Mouse (Mus musculus) common myeloid progenitor, adult 5-6 weeks (primary cell): ENCODE data around the gene Shroom3. TPM values are rescaled to one million over a fixed set of nuclear protein-coding genes. Genes with fewer than 3 reads are reported as not detected.

Source experiments
- ATAC-seq: replicated peaks from 2 replicates; pipeline ENCODE4 v1.8.0; 2016; ENCODE audit warnings: low read depth, mild to moderate bottlenecking, moderate TSS enrichment, inconsistent platforms; ENCODE audit not compliant: poor library complexity, severe bottlenecking
- total RNA-seq: library from RNA; stranded (forward); fragments of 200-1000, 187-1606 nt; gene quantifications from 2 replicates; pipeline ENCODE4 v1.2.3, GENCODE M21; 2017

The Shroom3 gene
- total RNA-seq, 1 experiment from 2014 or later = 0.05 TPM

DNA sequence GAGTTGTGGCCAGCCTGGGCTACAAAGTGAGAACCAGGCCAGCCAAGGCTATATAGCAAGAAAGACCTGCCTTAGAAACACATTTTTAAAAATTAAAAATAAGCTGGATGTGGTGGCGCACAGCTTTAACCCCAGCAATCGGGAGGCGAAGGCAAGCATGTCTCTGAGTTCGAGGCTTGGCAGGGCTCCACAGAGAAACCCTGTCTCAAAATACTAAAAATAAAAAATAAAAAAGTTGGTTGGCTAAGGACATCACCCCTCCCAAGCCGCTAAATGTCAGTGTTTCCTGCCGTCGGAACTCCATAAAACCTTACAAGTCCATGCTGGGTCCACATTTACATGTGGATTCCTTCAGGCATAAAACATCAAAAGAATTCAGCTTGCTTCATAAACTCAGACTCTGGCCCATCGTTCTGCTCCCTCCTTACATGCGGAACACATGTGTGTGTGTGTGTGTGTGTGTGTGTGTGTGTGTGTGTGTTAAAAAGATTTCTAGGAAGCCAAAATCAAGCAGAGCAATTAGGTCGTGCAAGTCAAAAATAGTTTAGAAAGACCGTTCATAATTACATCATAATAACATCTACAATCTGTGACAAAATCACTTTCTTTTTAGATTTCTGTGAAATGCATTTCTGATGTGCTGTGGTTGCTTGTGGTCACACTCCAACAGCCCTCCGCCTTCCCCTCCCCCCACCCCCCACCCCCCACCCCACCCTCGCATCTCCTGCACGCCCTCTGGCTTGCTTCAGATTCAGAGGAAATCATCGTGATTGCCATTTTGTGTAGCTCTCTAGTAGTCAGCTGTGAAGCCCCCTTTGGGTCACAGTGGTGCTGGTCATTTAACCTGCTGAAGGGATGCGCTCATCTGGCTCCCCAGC is 304.9 kb downstream of the Shroom3 start:
- no peak for ATAC-seq

DNA sequence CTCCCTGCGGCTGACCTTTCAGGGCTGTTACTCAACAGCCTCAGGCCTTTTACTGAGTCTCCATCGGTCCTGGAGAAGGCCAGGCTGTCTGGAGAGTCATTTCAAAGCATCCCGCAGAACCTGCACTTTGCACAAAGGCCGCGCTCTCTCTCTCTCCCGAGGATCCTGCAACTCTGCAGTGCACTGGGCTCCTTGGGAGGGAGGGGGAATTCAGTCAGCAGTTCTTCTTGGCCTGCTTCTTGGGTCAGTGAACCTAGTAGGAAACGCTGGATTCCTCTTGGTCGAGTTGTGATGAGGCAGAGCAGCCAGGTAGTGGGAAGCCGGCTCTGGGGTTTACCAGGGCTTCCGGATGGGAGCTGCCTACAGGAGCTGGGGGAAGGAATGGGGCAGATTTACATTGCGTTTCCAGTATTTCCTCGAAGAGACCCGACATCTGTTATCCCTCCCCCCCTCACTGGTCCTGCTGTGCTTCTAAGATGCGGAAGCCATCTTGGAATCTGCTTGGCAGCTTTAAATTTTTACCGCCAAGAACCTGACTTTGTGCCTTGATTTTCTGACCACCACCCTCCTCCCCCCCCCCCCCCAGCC is 305.6 kb downstream of the Shroom3 start:
- no peak for ATAC-seq

DNA sequence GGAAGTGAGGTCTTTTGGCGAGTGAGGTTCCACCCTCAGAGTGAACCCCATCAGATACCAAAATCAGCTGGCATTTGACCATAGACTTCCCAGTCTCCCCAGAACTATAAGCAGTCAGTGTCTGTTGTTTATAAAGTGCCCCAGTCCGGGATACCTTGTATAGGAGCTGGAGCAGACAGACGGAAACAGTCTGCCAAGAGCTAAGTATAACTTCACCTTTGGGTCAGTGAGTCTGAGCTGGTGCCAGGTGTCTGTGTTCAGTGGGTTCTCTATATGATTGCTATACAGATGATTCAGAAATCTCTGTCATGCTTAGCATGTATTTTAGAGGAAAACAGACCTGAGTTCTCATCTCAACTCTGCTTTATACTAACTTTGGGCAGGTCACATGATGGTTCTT is 308.9 kb downstream of the Shroom3 start:
- ATAC-seq = no peak

DNA sequence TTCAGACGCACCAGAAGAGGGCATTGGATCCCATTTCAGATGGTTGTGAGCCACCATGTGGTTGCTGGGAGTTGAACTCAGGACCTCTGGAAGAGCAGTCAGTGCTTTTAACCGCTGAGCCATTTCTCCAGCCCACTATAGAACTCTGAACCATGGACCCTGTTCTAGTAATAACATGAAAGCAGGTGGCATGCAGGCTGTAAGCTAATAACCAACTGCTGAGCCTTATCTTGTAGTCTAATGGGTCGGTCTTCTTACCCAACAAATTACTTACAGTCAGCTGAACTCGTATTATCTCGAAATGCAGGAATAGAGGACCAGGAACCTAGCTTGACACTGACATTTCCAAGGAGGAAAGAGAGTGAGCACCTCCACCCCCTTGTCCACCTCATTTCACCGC is 311.1 kb downstream of the Shroom3 start:
- ATAC-seq = no peak

DNA sequence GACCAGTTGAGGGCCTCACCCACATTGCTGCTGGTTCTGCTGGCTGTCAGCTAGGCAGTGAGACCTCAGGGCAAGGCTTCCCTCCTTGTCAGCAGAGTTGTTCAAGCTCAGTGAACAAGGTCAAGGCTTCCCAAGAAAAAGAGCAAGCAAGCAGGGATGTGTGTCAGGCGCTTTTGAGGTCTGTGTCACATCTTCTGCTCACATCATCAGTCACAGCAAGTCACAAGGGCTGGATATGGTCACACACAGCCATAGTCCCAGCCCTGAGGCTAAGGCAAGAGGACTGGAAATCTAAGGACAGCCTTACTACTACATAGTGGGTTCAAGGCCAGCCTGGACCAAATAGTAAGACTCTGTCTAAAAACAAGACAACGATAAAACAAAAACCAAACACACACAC is 311.6 kb downstream of the Shroom3 start:
- no peak for ATAC-seq

DNA sequence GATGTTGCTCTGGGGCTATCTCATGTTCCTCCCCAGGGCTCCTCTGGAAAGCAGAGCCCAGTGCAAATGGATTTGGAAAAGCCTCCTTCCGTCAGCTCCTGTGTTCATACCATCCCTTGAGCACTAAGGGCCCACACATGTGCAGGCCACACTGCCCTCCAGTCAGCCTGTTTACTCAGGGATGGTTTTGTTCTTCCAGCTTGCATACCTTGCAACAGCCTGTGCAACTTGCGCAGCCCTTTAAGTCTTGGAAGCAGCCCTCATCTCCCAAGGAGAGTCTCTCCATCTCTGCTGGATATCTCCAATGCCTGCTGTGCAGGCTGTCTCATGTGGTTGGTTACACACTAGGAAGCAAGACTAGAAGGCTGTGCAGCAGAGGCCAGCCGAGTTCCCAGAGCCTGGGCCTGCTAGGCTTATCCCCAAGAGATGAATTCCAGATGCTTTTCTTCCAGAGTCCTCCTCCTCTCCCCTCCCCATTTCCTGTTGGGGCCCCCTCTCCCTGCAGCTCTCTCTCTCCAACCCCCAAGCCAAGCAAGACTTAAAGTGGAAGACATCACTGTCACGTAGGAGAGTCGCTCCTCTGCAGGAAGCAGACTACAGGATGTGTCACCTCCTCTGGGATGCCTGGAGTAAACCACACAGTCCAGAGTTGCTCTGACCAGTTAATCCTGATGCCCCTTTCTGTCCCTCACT is 314.3 kb downstream of the Shroom3 start:
- no peak for ATAC-seq

DNA sequence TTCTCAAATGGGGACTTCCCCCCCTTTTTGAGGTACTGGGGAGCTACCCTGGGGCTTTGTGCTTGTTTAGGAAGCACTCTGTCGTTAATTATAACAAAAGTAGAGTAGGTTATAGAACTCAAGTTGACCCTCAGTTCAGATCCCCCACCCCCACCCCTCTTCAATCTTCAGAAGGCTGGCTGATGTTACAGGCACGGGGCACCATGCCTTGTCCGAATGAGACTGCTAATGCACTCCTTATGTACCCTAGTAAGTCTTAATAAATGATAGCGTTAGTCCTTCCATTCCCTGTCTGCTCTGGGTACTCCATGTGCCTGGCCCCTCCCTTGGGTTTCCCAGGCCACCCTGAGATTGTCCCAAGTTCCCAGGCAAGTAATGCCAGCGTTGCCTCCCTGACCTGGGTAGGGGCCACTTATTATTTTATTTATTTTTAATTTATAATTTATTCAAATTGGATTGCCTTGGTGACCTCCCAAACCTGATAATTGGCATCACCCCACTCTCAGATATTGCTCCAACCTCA is 315.3 kb downstream of the Shroom3 start:
- no peak for ATAC-seq

DNA sequence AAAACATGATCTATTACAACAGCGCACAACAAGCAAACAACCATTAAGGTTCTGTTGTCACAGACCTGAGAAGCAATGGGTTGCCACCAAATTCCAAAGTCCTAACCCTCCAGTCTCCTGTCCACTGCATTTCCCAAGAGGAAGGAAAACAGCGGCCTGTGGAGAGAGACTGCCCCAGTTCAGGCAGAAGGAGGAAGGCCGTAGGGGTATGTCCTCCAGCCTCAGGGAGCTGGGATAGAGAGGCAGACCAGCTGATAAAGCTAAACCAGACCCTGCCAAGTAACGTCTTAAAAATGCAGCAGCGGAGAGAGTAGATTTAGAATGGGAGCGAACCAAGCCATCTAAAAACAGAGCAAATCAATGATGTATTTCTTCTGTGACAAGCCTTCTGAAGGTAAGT is 316.8 kb downstream of the Shroom3 start:
- no peak for ATAC-seq

DNA sequence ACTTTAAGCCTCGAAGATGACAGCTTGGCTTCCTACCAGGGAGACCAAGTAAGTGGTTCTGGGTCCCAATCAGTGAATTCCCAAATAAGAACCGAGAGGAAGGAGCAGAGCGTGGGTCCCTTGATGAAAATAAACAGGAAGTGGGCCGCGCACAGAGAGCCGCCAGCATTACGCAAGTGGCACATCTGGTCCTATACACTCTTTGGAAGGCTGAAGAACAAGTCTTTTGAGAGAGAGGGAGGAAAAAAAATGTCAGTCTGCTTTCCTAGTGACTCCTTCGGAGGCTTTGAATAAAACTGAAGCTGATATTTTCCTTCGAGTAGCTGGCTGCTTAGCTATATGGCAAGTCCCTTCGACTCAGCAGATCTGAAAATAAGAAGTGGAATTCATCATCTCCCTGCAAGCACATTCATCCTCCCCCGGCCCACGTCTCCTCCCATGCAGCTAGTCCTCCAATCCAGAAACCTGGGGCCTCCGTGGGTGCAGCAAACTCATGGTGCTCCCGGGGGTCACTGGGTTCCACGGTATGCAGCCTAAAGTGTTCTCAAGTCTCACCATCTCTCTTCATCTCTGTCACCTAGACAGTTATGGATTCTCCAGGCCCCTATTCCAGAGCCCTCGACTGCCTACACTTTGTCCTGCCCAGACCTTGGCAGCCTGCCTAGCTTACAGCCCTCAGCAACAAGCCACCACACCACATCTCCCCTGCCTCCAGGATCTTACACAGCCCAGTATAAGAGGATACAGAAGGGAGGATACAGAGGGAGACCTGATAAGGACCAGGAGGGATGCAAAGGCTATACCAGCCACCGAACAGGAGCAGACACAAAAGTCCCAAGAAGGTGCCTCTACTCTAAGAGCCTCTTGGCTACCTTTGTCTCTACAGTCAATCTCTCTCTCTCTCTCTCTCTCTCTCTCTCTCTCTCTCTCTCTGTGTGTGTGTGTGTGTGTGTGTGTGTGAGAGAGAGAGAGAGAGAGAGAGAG is 317.8 kb downstream of the Shroom3 start:
- peak; percentile 63 for ATAC-seq

DNA sequence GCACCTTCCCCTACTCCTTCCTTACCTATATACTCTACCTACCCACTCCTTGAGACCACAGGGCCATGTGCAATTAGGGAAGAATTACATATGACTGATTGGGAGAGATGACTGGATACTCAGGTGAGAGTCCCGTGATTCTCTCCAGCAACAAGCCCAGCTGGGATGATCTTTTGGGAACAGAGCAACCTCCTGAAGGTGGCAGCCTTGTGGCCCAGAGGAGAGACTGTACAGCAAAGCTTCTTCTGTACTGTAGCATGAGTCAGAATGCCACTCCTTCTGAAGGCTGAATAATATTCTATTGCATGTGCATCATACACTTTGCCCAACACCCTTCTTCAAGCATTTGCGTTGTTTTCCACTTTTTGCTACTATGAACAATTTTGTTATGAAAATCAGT is 319.4 kb downstream of the Shroom3 start:
- ATAC-seq = no peak

DNA sequence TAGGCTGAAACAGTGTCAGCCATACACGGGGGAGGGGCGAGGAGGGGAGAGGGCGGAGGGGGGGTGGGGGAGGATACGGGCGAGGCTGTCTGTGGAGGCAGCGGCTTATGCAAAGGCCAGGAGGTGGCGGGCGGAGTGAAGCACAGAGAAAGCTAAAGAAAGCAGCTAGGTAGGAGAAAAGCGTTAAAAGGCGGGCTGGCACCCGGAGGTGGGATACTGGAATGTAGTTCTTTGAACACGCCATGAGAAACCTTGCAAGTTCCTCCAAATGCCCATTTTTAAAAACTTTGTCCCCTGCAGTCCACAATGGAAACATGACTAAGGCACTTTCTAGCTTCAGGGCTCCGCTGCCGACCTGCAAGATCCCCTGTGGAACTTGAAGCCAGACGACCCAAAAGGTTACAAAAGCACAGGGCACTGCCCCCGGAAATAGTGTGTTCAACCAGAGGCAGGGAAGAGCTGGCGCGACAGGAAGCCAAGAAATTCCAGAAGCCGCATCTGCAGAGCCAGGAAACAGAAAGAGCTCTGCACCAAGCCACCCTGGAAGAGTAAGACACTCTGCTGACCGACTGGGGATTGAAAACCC is 322.1 kb downstream of the Shroom3 start:
- ATAC-seq = peak; percentile 46

DNA sequence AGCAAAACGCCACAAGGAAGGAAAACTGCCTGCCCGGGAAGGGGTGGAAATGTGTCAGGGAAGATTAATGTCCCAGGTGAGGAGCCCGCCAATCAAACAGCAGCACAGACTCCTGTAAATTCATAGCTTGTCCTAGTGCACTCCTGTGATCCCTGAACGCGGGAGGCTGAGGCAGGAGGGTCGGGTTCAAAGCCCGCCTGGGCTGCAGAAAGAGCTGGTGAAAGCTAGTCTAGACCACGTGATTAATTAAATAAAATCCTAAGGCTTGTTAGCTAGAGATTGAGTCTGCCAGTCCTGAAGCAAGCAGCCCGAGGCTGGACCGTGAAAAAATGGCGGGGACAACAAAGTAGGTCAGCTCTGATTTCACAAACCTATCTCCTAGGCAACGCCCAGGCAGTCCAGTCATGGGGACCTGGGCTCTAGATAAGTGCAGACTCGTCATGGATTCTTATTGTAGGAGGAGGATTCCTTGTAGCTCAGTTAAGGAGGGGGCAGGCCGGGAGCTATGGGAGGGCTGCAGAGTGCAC is 322.6 kb downstream of the Shroom3 start:
- ATAC-seq = no peak

DNA sequence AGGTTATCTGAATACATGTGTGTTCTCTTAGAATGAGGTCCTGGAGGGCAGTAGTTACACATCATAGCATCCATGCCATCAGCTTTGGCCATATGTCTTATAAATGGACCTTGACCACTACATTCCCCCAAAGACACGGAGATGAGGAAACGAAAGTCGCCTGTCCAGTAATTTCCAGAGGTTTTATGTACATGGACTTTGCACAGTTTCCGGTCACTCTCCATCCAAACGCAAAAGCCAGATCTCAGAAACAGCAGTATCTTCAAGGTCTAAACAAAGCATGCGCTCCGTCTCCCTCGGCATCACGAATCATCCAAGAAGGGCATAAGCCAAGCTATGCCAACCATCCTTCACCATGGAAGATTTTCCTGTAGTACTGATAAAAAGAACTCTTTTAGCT is 325.0 kb downstream of the Shroom3 start:
- ATAC-seq = no peak

Other genes with a start within 250 kb of the Shroom3 start
- gene Nup54, start 248.2 kb upstream of the Shroom3 start, total RNA-seq = 71.8 and 82.3 TPM in 2 replicates
- gene Scarb2, start 176.6 kb upstream of the Shroom3 start, total RNA-seq = 42.8 and 46.9 TPM in 2 replicates
- not detected in 2 replicates for gene Fam47e, start 128.4 kb upstream of the Shroom3 start, total RNA-seq
- gene Stbd1, start 80.4 kb upstream of the Shroom3 start, total RNA-seq = 1.1 and 10.4 TPM in 2 replicates
- gene Ccdc158, start 8.2 kb upstream of the Shroom3 start, total RNA-seq = 6.9 and 11.6 TPM in 2 replicates